Mouse (Mus musculus) MEL (cell line): ENCODE measurements around the gene Dlgap3.

ENCODE experiments used
- BHLHE40 ChIP-seq: IDR thresholded peaks from 2 replicates; pipeline ENCODE4 v1.6.1; 2012; ENCODE audit warnings: low read depth, mild to moderate bottlenecking, inconsistent platforms, low read length, improper control_type of control experiment, borderline replicate concordance
- CTCF ChIP-seq, 3 experiments: IDR thresholded peaks in 2 of 3; conservative IDR thresholded peaks in 1 of 3; 2 replicates each; pipeline ENCODE4 v1.5.1; 2011 to 2012; ENCODE audit warnings: low read length in 3 of 3, low read depth in 2 of 3, mild to moderate bottlenecking in 2 of 3, improper control_type of control experiment in 1 of 3, inconsistent platforms in 1 of 3, mixed read lengths in 1 of 3, moderate library complexity in 1 of 3; ENCODE audit not compliant: control insufficient read depth in 1 of 3, insufficient read depth in 1 of 3, poor library complexity in 1 of 3, severe bottlenecking in 1 of 3
- EP300 ChIP-seq, 2 experiments: IDR thresholded peaks; 2 replicates each; pipeline ENCODE4 v1.6.1; 2011; ENCODE audit warnings: improper control_type of control experiment in 2 of 2, low read length in 2 of 2, low read depth in 1 of 2, mild to moderate bottlenecking in 1 of 2
- ETS1 ChIP-seq: IDR thresholded peaks from 2 replicates; pipeline ENCODE4 v1.6.1; 2012; ENCODE audit warnings: low read depth, mild to moderate bottlenecking, inconsistent platforms, low read length, improper control_type of control experiment, moderate library complexity
- JUND ChIP-seq: IDR thresholded peaks from 2 replicates; pipeline ENCODE4 v1.6.1; 2011; ENCODE audit warnings: low read depth, mild to moderate bottlenecking, improper control_type of control experiment, low read length
- MEF2A ChIP-seq: IDR thresholded peaks from 2 replicates; pipeline ENCODE4 v1.6.1; 2014; ENCODE audit warnings: low read depth, mild to moderate bottlenecking, inconsistent platforms, low read length, improper control_type of control experiment; ENCODE audit not compliant: poor library complexity, insufficient replicate concordance, severe bottlenecking; ENCODE audit errors: extremely low read depth
- MXI1 ChIP-seq: IDR thresholded peaks from 2 replicates; pipeline ENCODE4 v1.6.1; 2011; ENCODE audit warnings: mild to moderate bottlenecking, low read depth, low read length, improper control_type of control experiment
- USF1 ChIP-seq: IDR thresholded peaks from 2 replicates; pipeline ENCODE4 v1.6.1; 2014; ENCODE audit warnings: low read depth, mild to moderate bottlenecking, inconsistent platforms, low read length, improper control_type of control experiment, moderate library complexity

- TF ChIP-seq ETS1: no peak
- TF ChIP-seq CTCF (IDR thresholded peaks at IDR 0.05 in 2 of 3, conservative IDR thresholded peaks at IDR 0.05 in 1 of 3; ENCODE audit: control insufficient read depth in 1 of 3, insufficient read depth in 1 of 3, low read depth in 2 of 3, low read length in 3 of 3, poor library complexity in 1 of 3, severe bottlenecking in 1 of 3): no peak
- TF ChIP-seq JUND: no peak
- TF ChIP-seq EP300 (IDR thresholded peaks at IDR 0.05; ENCODE audit: low read depth in 1 of 2, low read length in 2 of 2): no peak
- TF ChIP-seq BHLHE40: no peak
- no peak for TF ChIP-seq USF1
- TF ChIP-seq MEF2A: no peak
- no peak for TF ChIP-seq MXI1
These were observed 64.6 kb downstream of the Dlgap3 start for GRCm38 (mm10) chr4:127233416-127234125.
